Mouse (Mus musculus) small intestine, adult 2 months (tissue): ENCODE results near the gene Clec4n.

Experiments used
- CTCF ChIP-seq: fragments of 200-500 bp; IDR thresholded peaks from 2 replicates; pipeline ENCODE4 v1.5.1; 2012; ENCODE audit warnings: low read depth, mild to moderate bottlenecking, control low read depth, inconsistent platforms, low read length, moderate library complexity, mixed read lengths; ENCODE audit not compliant: insufficient replicate concordance, insufficient read length; ENCODE audit errors: extremely low read depth
- POLR2A ChIP-seq: fragments of 200-500 bp; IDR thresholded peaks from 2 replicates; pipeline ENCODE4 v1.6.1; 2012; ENCODE audit warnings: low read depth, mild to moderate bottlenecking, control low read depth, inconsistent platforms, low read length, moderate library complexity

GRCm38 (mm10) chr6:123258946-123259345, 29.3 kb downstream of the Clec4n start:
- TF ChIP-seq POLR2A (no peak), CTCF (no peak)
